Mouse (Mus musculus) cerebellum, adult 2 months (tissue): ENCODE results near the gene Srebf1. TPM values are rescaled to one million over a fixed set of nuclear protein-coding genes. Genes with fewer than 3 reads are reported as not detected.

Source experiments
- DNase-seq, 2 experiments: peaks; one replicate each; pipeline ENCODE4 v3.0.0; 2021
- H3K27ac ChIP-seq: fragments of 200-500 bp; 2 replicates; pipeline ENCODE4 v1.5.1; 2012; ENCODE audit warnings: low read length, control low read depth, inconsistent platforms; ENCODE audit not compliant: insufficient read depth
- H3K27me3 ChIP-seq: fragments of 200-500 bp; 2 replicates; pipeline ENCODE4 v1.6.1; 2012; ENCODE audit warnings: inconsistent platforms, mild to moderate bottlenecking, low read length, moderate library complexity; ENCODE audit not compliant: control insufficient read depth, insufficient read depth
- H3K4me1 ChIP-seq: fragments of 200-500 bp; 2 replicates; pipeline ENCODE4 v1.6.1; 2011; ENCODE audit warnings: low read length; ENCODE audit not compliant: control insufficient read depth, insufficient read depth
- H3K4me3 ChIP-seq: fragments of 200-500 bp; replicated peaks from 2 replicates; pipeline ENCODE3; 2011; ENCODE audit warnings: mild to moderate bottlenecking, low read depth, low read length, control low read depth; ENCODE audit not compliant: insufficient read depth
- CTCF ChIP-seq: fragments of 200-500 bp; IDR thresholded peaks from 2 replicates; pipeline ENCODE4 v1.5.1; 2011; ENCODE audit warnings: low read depth, mild to moderate bottlenecking, control low read depth, low read length, moderate library complexity, borderline replicate concordance; ENCODE audit not compliant: insufficient read depth
- POLR2A ChIP-seq: fragments of 200-500 bp; IDR thresholded peaks from 2 replicates; pipeline ENCODE4 v1.6.1; 2011; ENCODE audit warnings: low read length, control low read depth, borderline replicate concordance; ENCODE audit not compliant: insufficient read depth
- WGBS: fragments of 180-500 bp; shearing (Covaris S2); methylation state at CpG from one replicate; pipeline ENCODE4 v1.1.7; 2018; 5-methylcytosine and 5-hydroxymethylcytosine counted together
- polyA plus RNA-seq: library from polyadenylated mRNA; depleted of rRNA; stranded (reverse); fragments of >200 nt; gene quantifications from 2 replicates; pipeline ENCODE4 v1.2.3, GENCODE M21; 2012

Gene Srebf1
- polyA plus RNA-seq, 1 experiment = 66.3 TPM

DNA sequence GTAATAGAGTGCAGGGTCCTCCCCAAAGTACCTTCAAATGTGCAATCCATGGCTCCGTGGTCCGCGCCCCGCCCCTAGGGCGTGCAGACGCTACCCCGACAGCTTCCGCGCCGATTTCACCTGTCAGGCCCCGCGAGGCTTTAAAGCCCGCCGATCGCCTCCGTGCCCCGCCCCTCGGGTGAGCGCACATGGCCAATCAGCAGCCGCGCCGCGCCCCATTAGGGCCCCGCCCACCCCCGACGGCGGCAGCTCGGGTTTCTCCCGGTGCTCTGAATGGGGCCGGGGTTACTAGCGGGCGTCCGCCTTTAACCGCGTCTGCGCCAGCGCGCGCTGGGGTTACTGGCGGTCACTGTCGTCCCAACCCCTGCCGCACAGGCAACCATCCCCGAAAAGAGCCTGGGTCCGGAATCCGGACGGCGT is 12.1 kb downstream of the Srebf1 start:
- peaks cover 19% of the 10 kb centered on the region for H3K4me1 ChIP-seq
- peak; percentile 75 to 80 for DNase-seq
- H3K27ac ChIP-seq = no peak overlapping the region
- WGBS = 4% methylated on average over 47 of the region's 47 CpGs
- H3K4me3 ChIP-seq = peak overlapping the region; percentile 54
- TF ChIP-seq CTCF (no peak), POLR2A (peak; percentile 36; the same call in 1 of the 2 replicates)
- H3K27me3 ChIP-seq = no peaks in the 10 kb centered on the region

DNA sequence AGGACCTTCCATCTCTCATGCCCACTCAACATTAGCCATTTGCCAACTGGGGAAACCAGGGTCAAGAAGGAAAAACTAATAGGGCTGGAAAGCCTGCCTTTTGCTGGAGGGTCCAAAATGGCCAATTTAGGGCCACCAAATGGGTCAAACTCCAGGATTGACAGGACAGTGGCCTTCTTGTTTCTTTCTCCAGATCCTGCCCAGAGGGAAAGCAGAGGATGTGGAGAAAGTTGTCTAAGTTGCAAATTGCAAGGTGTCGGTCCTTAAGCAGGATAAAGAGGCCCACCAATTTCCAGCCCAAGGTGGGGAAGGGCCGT is 12.5 kb downstream of the Srebf1 start:
- Histone ChIP-seq H3K4me3 (peak overlapping the region; percentile 54), H3K4me1 (peaks cover 19% of the 10 kb centered on the region), H3K27me3 (no peaks in the 10 kb centered on the region), H3K27ac (peak overlapping the region; percentile 45; the same call in 1 of the 2 replicates)
- WGBS = 40% methylated on average over 2 of the region's 2 CpGs
- no peak for DNase-seq
- TF ChIP-seq CTCF (no peak), POLR2A (no peak)

DNA sequence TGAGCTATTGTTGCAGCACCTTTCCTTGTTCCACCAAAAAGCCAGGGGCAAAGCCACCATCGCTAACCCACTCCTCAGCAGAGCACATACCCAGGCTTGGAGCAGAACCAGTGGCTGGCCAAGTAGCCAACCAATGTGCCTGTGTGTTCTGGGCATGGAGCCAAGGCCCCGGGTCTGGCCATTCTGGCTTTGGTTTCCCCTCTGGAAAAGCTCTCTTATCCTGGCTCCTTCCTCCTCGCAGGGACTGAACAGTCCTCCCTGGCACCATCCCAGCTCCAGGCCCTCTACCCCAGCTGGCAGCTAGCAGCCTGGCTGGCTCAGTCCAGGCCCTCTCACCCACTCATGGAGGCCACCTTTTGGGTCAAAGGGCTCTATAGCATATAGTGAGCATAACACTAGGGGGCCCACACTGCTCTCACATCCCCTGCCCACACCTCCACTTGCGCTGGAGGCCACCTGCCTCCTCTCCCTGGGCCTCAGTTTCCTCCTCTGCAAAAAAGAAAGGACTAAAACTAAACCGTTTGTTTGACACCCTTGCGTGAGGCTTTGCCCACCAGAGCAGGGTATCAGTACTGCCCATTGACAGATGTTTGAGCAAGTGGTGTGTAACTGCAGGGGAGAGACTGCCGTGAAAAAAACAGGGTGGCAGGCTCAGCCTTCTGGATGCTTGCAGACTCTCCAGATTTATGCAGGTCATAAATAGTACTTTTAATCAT is 13.0 kb downstream of the Srebf1 start:
- TF ChIP-seq POLR2A (no peak), CTCF (no peak)
- Histone ChIP-seq H3K27me3 (no peaks in the 10 kb centered on the region), H3K27ac (peak overlapping the region; percentile 45), H3K4me1 (peaks cover 19% of the 10 kb centered on the region), H3K4me3 (peak overlapping the region; percentile 13)
- 33% methylated on average over 7 of the region's 7 CpGs for WGBS
- peak; percentile 88 to 90 for DNase-seq

DNA sequence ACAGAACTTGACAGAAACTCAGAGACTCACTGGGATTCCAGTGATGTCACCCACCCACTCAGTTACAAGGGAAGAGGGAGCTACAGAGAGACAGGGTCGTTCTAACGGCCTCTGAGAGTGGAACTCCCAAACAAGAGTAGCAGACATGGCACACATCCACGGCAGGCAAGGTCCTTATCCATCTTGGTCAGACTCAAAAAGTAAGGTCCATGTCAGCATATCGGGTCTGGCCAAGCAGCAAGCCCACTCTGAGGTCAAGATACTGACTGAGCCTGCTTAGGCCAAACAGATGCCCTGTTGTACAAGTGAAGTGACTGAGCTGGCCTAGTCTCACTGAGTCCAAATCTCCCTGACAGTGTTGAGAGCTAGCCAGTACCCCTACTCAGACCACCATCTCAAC is 13.7 kb downstream of the Srebf1 start:
- DNase-seq = no peak
- TF ChIP-seq POLR2A (no peak), CTCF (no peak)
- Histone ChIP-seq H3K27ac (peak overlapping the region; percentile 45), H3K4me3 (no peak overlapping the region), H3K27me3 (no peaks in the 10 kb centered on the region), H3K4me1 (peaks cover 19% of the 10 kb centered on the region)
- 68% methylated on average over 4 of the region's 4 CpGs for WGBS

DNA sequence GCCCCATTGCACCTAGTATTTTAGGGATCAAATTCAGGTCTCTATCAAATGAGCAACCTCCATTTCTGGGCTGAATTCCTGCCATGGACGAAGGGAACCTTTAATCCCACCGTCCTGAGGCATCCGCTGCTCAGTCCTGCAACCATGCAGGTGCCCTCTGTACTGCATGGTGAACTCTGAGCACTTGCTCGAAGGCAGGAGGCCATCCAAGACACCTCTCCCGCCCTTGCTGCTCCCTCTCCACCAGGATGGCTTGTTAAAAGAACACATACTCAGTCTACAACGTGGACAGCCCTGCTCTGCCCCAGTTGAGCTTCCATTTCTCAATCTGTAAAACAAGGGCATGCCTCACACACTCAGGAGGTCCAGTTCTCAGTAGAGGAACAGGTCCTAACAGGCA is 14.2 kb downstream of the Srebf1 start:
- Histone ChIP-seq H3K4me3 (no peak overlapping the region), H3K27me3 (no peaks in the 10 kb centered on the region), H3K27ac (no peak overlapping the region), H3K4me1 (peaks cover 22% of the 10 kb centered on the region)
- no peak for TF ChIP-seq POLR2A
- TF ChIP-seq CTCF = no peak
- WGBS = 57% methylated on average over 6 of the region's 6 CpGs
- no peak for DNase-seq

DNA sequence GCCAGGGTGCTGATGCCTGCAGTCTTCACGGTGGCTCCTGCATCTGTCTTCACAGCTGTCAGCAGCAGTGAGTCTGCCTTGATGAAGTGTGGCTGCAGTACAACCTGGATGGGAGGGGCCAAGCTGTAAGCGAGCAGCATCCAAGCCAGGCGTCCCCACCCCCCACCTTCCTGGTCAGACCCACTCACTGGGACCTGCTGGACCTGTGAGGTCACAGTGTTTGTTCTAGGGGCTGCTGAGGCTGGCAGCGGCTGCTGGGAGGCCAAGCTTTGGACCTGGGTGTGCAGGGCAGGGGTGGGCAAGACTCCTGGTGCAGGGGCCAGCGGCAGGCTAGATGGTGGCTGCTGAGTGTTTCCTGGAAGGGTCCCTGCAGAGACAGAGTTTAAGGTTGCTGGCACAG is 16.2 kb downstream of the Srebf1 start:
- H3K4me1 ChIP-seq = peaks cover 34% of the 10 kb centered on the region
- DNase-seq = no peak
- no peaks in the 10 kb centered on the region for H3K27me3 ChIP-seq
- H3K27ac ChIP-seq = no peak overlapping the region
- 67% methylated on average over 5 of the region's 5 CpGs for WGBS
- H3K4me3 ChIP-seq = no peak overlapping the region
- TF ChIP-seq POLR2A = no peak
- TF ChIP-seq CTCF = no peak

DNA sequence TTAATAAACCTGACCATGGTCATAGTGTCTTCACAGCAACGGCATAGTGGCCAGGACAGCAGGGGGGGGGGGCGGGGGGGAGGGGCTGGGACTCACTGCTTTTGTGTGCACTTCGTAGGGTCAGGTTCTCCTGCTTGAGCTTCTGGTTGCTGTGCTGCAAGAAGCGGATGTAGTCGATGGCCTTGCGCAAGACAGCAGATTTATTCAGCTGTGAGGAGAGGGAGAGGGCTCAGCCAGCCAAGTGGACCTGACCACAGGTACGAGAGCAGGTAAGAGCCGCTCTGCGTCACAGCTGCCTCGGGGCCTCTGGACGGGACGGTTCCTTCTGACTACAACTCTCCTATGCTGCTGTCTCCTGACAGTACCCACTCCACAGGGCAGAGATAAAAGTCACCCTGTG is 17.4 kb downstream of the Srebf1 start:
- H3K4me3 ChIP-seq = no peak overlapping the region
- H3K4me1 ChIP-seq = peaks cover 39% of the 10 kb centered on the region
- DNase-seq = no peak
- no peak overlapping the region for H3K27ac ChIP-seq
- WGBS = 81% methylated on average over 12 of the region's 12 CpGs
- no peaks in the 10 kb centered on the region for H3K27me3 ChIP-seq
- TF ChIP-seq CTCF (no peak), POLR2A (no peak)
